Mouse (Mus musculus): ENCODE data around the gene 6430550D23Rik. TPM values are rescaled to one million over a fixed set of nuclear protein-coding genes. Genes with fewer than 3 reads are reported as not detected.
A peak's percentile ranks its signal among the peaks of the same experiment; 100 is the strongest.

6430550D23Rik gene
- polyA plus RNA-seq, 1 experiment from 2014 or later, result 0.98 TPM

- H3K27me3 ChIP-seq (ENCODE audit: control insufficient read depth, insufficient read depth, low read depth, low read length), result no peaks in the 10 kb centered on the region
Measured at GRCm38 (mm10) chr2:156005393-156005792, 2.4 kb downstream of the 6430550D23Rik start.

DNA sequence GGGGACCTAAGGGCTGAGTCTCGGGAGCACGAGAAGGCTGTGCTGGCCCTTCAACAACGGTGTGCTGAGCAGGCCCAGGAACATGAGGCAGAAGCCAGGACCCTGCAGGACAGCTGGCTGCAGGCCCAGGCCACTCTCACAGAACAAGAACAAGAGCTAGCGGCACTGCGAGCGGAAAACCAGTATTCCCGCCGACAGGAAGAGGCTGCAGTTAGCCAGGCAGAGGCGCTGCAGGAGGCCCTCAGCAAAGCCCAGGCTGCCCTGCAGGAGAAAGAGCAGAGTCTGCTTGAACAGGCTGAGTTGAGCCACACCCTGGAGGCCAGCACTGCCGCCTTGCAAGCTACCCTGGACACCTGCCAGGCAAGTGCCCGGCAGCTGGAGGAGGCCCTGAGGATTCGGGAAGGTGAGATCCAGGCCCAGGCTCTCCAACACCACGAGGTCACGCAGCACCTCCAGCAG, 15.9 kb downstream of the 6430550D23Rik start:
- H3K36me3 ChIP-seq (ENCODE audit: control insufficient read depth, insufficient read depth), result peaks cover 28% of the 10 kb centered on the region
- peak overlapping the region; percentile 79 for H3K4me2 ChIP-seq (ENCODE audit: low read depth, low read length)
- peak; percentile 45 for ATAC-seq (ENCODE audit: low read depth)
- WGBS (ENCODE audit: insufficient replicate concordance), result 72% methylated on average over 14 of the region's 14 CpGs
- peak overlapping the region; percentile 44 for H3K9ac ChIP-seq (ENCODE audit: low read depth, low read length)
- H3K27ac ChIP-seq (ENCODE audit: low read length), result peak overlapping the region; percentile 18; the same call in 1 of the 2 replicates
- H3K27me3 ChIP-seq (ENCODE audit: control insufficient read depth, insufficient read depth, low read depth, low read length), result no peaks in the 10 kb centered on the region
- peak overlapping the region; percentile 39 for H3K4me3 ChIP-seq (ENCODE audit: low read depth, low read length)
- peaks cover 46% of the 10 kb centered on the region for H3K4me1 ChIP-seq (ENCODE audit: control insufficient read depth, low read depth, low read length)
- H3K9me3 ChIP-seq (replicated peaks; ENCODE audit: control insufficient read depth, low read length), result no peaks in the 10 kb centered on the region

More at GRCm38 (mm10) chr2:156005393-156005792, 2.4 kb downstream of the 6430550D23Rik start:
- Histone ChIP-seq H3K9ac (ENCODE audit: low read depth, low read length) (no peak overlapping the region), H3K27ac (ENCODE audit: low read length) (no peak overlapping the region), H3K36me3 (ENCODE audit: control insufficient read depth, insufficient read depth) (peaks cover 7% of the 10 kb centered on the region), H3K4me1 (ENCODE audit: control insufficient read depth, low read depth, low read length) (peaks cover 17% of the 10 kb centered on the region), H3K4me2 (ENCODE audit: low read depth, low read length) (no peak overlapping the region), H3K9me3 (replicated peaks; ENCODE audit: control insufficient read depth, low read length) (no peaks in the 10 kb centered on the region), H3K4me3 (ENCODE audit: low read depth, low read length) (no peak overlapping the region)
- ATAC-seq (ENCODE audit: low read depth), result no peak
- 83% methylated on average over 4 of the region's 4 CpGs for WGBS (ENCODE audit: insufficient replicate concordance)

DNA sequence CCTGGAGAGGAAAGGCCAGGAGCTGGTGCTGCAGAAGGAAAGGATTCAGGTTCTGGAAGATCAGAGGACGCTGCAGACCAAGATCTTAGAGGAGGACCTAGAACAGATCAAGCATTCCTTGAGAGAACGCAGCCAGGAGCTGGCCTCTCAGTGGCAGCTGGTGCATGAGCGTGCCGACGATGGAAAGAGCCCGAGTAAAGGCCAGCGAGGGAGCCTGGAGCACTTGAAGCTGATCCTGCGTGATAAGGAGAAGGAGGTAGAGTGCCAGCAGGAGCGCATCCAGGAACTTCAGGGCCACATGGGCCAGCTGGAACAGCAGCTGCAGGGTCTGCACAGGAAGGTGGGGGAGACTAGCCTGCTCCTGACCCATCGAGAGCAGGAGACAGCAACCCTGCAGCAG, 16.6 kb downstream of the 6430550D23Rik start:
- ATAC-seq (ENCODE audit: low read depth), result no peak
- H3K4me3 ChIP-seq (ENCODE audit: low read depth, low read length), result no peak overlapping the region
- peaks cover 24% of the 10 kb centered on the region for H3K36me3 ChIP-seq (ENCODE audit: control insufficient read depth, insufficient read depth)
- H3K4me2 ChIP-seq (ENCODE audit: low read depth, low read length), result peak overlapping the region; percentile 79
- no peaks in the 10 kb centered on the region for H3K27me3 ChIP-seq (ENCODE audit: control insufficient read depth, insufficient read depth, low read depth, low read length)
- no peak overlapping the region for H3K9ac ChIP-seq (ENCODE audit: low read depth, low read length)
- 76% methylated on average over 10 of the region's 10 CpGs for WGBS (ENCODE audit: insufficient replicate concordance)
- H3K9me3 ChIP-seq (replicated peaks; ENCODE audit: control insufficient read depth, low read length), result no peaks in the 10 kb centered on the region
- peaks cover 47% of the 10 kb centered on the region for H3K4me1 ChIP-seq (ENCODE audit: control insufficient read depth, low read depth, low read length)
- no peak overlapping the region for H3K27ac ChIP-seq (ENCODE audit: low read length)

- H3K4me2 ChIP-seq (ENCODE audit: low read depth, low read length), result peak overlapping the region; percentile 79
- H3K27me3 ChIP-seq (ENCODE audit: control insufficient read depth, insufficient read depth, low read depth, low read length), result no peaks in the 10 kb centered on the region
- H3K4me1 ChIP-seq (ENCODE audit: control insufficient read depth, low read depth, low read length), result peaks cover 47% of the 10 kb centered on the region
- no peaks in the 10 kb centered on the region for H3K9me3 ChIP-seq (replicated peaks; ENCODE audit: control insufficient read depth, low read length)
- 9% methylated on average over 4 of the region's 4 CpGs for WGBS (ENCODE audit: insufficient replicate concordance)
- H3K9ac ChIP-seq (ENCODE audit: low read depth, low read length), result peak overlapping the region; percentile 75
- peak; percentile 95 for ATAC-seq (ENCODE audit: low read depth)
- peak overlapping the region; percentile 91 for H3K27ac ChIP-seq (ENCODE audit: low read length)
- peaks cover 23% of the 10 kb centered on the region for H3K36me3 ChIP-seq (ENCODE audit: control insufficient read depth, insufficient read depth)
- peak overlapping the region; percentile 62 for H3K4me3 ChIP-seq (ENCODE audit: low read depth, low read length)
Measured at GRCm38 (mm10) chr2:155989085-155989484, 18.7 kb downstream of the 6430550D23Rik start.

- H3K4me1 ChIP-seq (ENCODE audit: control insufficient read depth, low read depth, low read length), result peaks cover 40% of the 10 kb centered on the region
- no peaks in the 10 kb centered on the region for H3K27me3 ChIP-seq (ENCODE audit: control insufficient read depth, insufficient read depth, low read depth, low read length)
- no peak overlapping the region; the same call in 1 of the 2 replicates for H3K9ac ChIP-seq (ENCODE audit: low read depth, low read length)
- WGBS (ENCODE audit: insufficient replicate concordance), result 83% methylated on average over 6 of the region's 6 CpGs
- no peak overlapping the region; the same call in 1 of the 2 replicates for H3K4me2 ChIP-seq (ENCODE audit: low read depth, low read length)
- H3K9me3 ChIP-seq (replicated peaks; ENCODE audit: control insufficient read depth, low read length), result no peaks in the 10 kb centered on the region
- ATAC-seq (ENCODE audit: low read depth), result no peak
- peak overlapping the region; percentile 16; the same call in 1 of the 2 replicates for H3K27ac ChIP-seq (ENCODE audit: low read length)
- H3K36me3 ChIP-seq (ENCODE audit: control insufficient read depth, insufficient read depth), result peaks cover 31% of the 10 kb centered on the region
- no peak overlapping the region for H3K4me3 ChIP-seq (ENCODE audit: low read depth, low read length)
Measured at GRCm38 (mm10) chr2:155987131-155987530, 20.6 kb downstream of the 6430550D23Rik start.

DNA sequence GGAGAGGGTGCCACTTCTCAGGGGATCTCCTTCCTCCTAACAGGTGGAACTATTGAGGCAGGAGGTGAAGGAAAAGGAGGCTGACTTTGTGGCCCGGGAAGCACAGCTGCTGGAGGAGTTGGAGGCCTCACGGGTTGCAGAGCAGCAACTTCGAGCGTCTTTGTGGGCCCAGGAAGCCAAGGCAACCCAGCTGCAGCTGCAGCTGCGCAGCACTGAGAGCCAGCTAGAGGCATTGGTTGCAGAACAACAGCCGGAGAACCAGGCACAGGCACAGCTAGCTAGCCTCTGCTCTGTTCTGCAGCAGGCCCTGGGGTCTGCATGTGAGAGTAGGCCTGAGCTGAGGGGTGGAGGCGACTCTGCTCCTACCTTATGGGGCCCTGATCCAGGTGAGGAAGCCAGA, 22.0 kb downstream of the 6430550D23Rik start:
- no peak overlapping the region for H3K4me3 ChIP-seq (ENCODE audit: low read depth, low read length)
- H3K9ac ChIP-seq (ENCODE audit: low read depth, low read length), result no peak overlapping the region
- H3K4me1 ChIP-seq (ENCODE audit: control insufficient read depth, low read depth, low read length), result peaks cover 27% of the 10 kb centered on the region
- H3K27ac ChIP-seq (ENCODE audit: low read length), result no peak overlapping the region
- WGBS (ENCODE audit: insufficient replicate concordance), result 81% methylated on average over 7 of the region's 7 CpGs
- H3K36me3 ChIP-seq (ENCODE audit: control insufficient read depth, insufficient read depth), result peaks cover 30% of the 10 kb centered on the region
- H3K9me3 ChIP-seq (replicated peaks; ENCODE audit: control insufficient read depth, low read length), result no peaks in the 10 kb centered on the region
- H3K27me3 ChIP-seq (ENCODE audit: control insufficient read depth, insufficient read depth, low read depth, low read length), result no peaks in the 10 kb centered on the region
- ATAC-seq (ENCODE audit: low read depth), result no peak
- no peak overlapping the region for H3K4me2 ChIP-seq (ENCODE audit: low read depth, low read length)

DNA sequence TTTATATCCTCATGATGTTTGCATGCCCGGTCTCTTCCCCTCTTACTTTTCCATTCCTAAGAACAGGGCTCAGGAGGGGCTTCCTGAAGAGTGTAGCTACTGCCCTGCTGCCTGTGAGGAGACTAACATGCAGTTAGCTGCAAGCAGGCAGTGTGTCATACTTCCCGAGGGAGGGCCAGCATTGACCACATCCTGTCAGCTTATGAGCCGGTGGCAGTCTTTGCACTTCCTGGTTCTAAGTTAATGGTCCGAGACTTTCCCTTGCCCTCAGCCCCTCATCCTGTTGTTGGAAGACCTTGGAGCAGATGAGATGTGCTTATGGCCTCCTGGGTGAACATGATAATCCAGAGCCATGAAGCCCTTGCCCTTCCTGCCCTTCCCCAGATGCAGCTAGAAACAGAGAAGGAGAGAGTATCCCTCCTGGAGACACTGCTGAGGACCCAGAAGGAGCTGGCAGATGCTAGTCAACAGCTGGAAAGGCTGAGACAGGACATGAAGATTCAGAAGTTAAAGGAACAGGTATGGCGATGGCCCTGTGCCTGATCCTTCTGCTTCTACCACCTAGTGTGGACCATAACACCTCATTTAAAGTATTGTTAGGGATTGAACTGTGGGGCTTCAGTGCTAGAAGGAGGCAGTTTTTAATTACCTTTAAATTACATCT, 28.3 kb downstream of the 6430550D23Rik start:
- Histone ChIP-seq H3K27me3 (ENCODE audit: control insufficient read depth, insufficient read depth, low read depth, low read length) (no peaks in the 10 kb centered on the region), H3K27ac (ENCODE audit: low read length) (peak overlapping the region; percentile 47), H3K4me2 (ENCODE audit: low read depth, low read length) (peak overlapping the region; percentile 11; the same call in 1 of the 2 replicates), H3K4me1 (ENCODE audit: control insufficient read depth, low read depth, low read length) (no peaks in the 10 kb centered on the region), H3K36me3 (ENCODE audit: control insufficient read depth, insufficient read depth) (peaks cover 18% of the 10 kb centered on the region), H3K9ac (ENCODE audit: low read depth, low read length) (no peak overlapping the region), H3K9me3 (replicated peaks; ENCODE audit: control insufficient read depth, low read length) (no peaks in the 10 kb centered on the region), H3K4me3 (ENCODE audit: low read depth, low read length) (peak overlapping the region; percentile 18; the same call in 1 of the 2 replicates)
- WGBS (ENCODE audit: insufficient replicate concordance), result 33% methylated on average over 5 of the region's 5 CpGs
- peak; percentile 39; the same call in 1 of the 2 replicates for ATAC-seq (ENCODE audit: low read depth)

- Histone ChIP-seq H3K27me3 (ENCODE audit: control insufficient read depth, insufficient read depth, low read depth, low read length) (no peaks in the 10 kb centered on the region), H3K36me3 (ENCODE audit: control insufficient read depth, insufficient read depth) (peaks cover 5% of the 10 kb centered on the region), H3K27ac (ENCODE audit: low read length) (no peak overlapping the region), H3K9me3 (replicated peaks; ENCODE audit: control insufficient read depth, low read length) (no peaks in the 10 kb centered on the region), H3K4me1 (ENCODE audit: control insufficient read depth, low read depth, low read length) (peaks cover 5% of the 10 kb centered on the region; the same call in 1 of the 2 replicates), H3K4me2 (ENCODE audit: low read depth, low read length) (no peak overlapping the region), H3K9ac (ENCODE audit: low read depth, low read length) (no peak overlapping the region), H3K4me3 (ENCODE audit: low read depth, low read length) (no peak overlapping the region)
- ATAC-seq (ENCODE audit: low read depth), result no peak
- 80% methylated on average over 14 of the region's 14 CpGs for WGBS (ENCODE audit: insufficient replicate concordance)
Measured at GRCm38 (mm10) chr2:155974087-155974731, 33.6 kb downstream of the 6430550D23Rik start.

DNA sequence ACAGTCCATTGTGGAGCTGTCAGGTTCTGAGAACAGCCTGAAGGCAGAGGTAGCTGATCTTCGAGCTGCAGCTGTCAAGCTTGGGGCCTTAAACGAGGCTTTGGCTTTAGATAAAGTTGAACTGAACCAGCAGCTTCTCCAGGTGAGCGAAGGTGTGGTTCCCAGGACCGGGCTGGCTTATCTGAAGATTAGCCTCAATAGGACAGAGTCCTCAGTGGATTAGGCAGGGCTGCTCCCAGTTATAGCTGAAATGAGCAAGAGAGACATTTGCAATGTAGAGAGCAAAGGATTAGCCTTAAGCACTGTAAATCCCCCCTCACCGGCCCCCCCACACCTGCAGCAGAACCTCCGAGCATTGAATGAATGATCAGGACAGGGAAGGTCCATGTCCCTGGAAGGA, 34.4 kb downstream of the 6430550D23Rik start:
- Histone ChIP-seq H3K4me2 (ENCODE audit: low read depth, low read length) (no peak overlapping the region), H3K27me3 (ENCODE audit: control insufficient read depth, insufficient read depth, low read depth, low read length) (no peaks in the 10 kb centered on the region), H3K36me3 (ENCODE audit: control insufficient read depth, insufficient read depth) (peaks cover 5% of the 10 kb centered on the region), H3K9me3 (replicated peaks; ENCODE audit: control insufficient read depth, low read length) (no peaks in the 10 kb centered on the region), H3K9ac (ENCODE audit: low read depth, low read length) (no peak overlapping the region), H3K4me1 (ENCODE audit: control insufficient read depth, low read depth, low read length) (peaks cover 5% of the 10 kb centered on the region; the same call in 1 of the 2 replicates), H3K4me3 (ENCODE audit: low read depth, low read length) (no peak overlapping the region), H3K27ac (ENCODE audit: low read length) (no peak overlapping the region)
- ATAC-seq (ENCODE audit: low read depth), result no peak
- 50% methylated on average over 6 of the region's 6 CpGs for WGBS (ENCODE audit: insufficient replicate concordance)
